Mouse (Mus musculus) ES-CJ7 (cell line): ENCODE results near the gene Cfd.

ENCODE experiments used
- DNase-seq: peaks from one replicate; pipeline ENCODE4 v3.0.0; 2011; ENCODE audit warnings: low read depth, low spot score

The Cfd gene

DNA sequence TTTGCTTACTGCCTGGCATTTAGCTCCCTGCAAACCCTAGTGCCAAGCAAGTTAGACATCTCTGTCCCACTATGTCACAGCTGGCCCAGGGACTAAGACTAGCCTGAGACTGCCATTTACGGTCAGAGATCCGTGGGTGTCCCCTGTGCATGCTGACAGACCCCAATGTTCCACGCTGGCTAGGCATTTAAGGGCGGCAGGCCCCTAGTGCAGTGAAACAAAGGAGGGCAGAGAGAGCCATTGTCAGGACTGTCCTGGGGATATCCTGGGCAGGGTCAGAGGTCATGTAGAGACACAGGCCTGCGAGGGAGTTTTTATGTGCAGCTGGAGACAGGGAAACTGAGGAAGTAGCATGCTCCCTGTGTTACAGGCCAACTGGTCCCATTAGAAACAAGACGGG lies 43.2 kb downstream of the Cfd start:
- no peak for DNase-seq

DNA sequence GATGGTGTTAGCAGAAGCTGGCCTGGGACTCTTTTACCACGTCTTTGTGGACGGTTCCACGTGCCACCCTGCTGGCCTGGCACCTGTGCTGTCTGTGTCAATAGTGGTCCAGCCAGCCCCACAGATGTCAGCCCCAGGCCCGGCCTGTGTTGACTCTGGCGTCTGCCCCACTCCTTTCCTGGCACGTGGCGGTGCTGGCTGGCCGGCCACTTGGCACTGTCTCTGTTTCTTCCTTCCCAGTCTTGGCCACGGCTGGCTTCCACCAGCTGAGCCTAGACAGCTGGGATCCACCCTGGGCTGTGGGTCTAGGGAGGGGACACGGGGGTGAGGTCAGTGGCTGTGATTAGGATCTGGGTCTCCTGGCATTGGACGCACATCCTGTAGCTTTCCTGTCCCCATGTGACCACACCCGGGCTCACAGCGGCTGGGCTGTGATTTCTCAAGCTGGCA lies 43.6 kb downstream of the Cfd start:
- no peak for DNase-seq

DNA sequence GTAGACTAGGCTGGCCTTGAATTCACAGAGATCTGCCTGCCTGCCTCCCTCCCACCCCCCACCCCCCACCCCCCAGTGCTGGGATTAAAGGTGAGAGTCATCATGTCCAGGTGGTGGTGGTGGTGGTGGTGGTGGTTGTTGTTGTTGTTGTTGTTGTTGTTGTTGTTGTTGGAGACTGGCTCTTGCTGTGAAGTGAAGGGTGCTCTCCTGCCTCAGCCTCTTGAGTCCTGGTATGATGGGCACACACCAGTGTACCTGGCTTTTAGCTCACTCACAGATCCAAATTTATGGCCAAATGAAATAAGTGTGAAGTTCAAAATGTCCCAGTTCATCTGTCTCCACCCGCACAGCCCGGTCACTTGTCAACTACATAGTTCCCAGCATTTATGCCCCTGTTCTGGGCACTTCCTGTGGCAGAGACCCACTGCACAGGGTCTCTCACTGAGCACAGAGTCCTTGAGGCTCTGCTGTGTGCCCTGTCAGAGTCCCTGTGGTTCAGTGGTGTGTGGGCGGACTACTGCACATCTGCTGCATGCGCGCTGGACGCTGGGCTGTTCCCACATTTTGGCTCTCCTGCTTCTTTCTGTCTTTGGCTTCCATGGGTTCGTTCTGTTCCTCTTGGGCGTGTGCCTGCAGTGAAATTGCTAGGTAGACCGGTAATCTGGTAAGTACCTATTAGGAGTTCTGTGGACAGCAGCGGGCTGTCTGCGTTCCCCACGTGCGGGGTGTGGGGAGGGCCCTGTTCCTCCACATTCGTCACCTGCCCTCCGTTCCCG lies 44.3 kb downstream of the Cfd start:
- DNase-seq, result no peak

DNA sequence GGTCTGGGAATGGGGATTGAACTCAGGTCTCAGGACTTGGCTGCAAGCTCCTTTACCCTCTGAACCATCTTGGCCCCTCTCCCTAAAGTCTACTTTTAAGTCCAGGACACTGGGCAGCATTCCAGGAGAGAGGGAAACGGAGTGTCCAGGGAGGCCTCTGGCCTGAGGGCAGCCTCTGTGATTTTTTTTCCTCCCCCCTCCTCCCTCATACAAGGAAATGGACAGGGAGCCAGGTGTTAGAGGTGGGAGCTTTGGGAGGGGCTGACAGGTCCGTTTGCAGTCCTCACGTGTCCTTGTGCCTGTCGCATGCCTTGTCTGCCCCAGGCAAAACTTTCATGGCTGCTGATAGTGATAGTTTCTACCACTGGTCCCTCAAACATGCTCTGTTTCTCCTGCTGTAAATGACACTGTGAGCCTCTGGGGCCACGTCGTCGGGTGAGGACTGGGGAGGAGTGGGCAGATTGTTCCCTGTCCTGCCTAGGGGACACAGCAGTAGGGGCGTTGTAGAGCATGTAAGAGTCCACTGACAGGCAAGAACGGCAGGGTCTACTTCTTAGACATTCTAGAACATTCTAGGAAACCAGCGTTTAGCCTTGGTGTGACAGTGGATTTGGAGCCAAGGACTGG lies 45.7 kb downstream of the Cfd start:
- no peak for DNase-seq

DNA sequence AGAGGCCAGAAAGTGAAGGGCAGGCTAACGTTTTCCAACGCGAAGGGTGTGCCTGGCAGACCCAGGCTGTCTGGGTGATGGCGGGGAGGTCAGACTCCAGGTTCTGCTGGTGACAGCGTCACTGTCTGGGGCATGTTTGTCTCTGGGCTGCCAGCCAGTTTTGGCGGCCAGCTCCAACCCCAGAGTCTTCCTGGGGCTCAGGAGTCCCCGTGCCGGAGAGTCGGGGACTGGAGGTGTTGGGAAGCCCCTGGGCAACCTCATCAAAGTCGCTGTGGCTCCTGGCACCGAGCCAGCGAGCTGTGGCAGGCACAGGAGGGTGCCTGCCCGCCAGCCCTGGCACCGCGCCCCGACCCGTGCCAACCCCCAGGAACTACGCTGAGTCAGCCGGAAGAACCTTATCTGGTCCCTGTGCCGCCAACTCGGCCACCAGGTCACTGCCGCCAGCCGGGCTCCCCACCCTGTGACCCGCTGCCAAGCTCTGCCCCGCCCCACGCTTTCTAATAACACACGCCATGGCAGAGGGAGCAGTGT lies 46.3 kb downstream of the Cfd start:
- no peak for DNase-seq

DNA sequence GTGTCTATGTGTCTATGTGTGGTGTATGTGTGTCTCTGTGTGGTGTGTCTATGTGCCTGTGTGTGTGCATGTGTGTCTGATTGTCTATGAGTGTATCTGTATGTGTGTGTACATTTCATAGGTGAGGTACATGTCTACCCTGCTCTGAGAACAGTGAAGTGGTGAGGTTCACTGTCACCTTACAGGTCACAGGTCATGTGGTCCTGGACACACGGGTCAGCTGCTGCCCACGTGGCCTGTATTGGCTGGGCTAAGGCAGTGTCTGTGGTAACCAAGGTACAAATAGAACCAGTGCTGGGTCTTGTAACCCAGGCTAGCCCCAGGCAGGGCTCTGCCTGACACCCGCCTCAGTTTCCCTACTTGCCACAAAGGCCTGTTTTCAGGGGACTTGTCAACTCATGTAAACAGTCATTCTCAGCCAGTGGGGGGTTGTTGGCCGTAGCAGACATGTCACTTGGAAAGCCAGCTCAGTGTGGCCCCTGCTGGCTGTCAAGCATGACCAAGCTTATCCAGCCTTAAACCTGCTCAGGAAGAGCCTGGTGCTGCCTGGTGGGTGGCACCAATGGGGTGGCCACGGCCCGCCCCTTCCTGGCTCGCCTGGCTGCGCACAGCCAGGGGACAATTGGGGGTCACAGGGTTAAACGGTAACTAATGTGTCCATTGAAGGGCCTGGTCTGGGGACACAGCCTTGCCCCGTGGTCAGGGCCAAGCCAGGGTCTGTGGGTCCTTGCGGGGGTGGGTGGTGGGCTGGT lies 47.3 kb downstream of the Cfd start:
- DNase-seq, result no peak

DNA sequence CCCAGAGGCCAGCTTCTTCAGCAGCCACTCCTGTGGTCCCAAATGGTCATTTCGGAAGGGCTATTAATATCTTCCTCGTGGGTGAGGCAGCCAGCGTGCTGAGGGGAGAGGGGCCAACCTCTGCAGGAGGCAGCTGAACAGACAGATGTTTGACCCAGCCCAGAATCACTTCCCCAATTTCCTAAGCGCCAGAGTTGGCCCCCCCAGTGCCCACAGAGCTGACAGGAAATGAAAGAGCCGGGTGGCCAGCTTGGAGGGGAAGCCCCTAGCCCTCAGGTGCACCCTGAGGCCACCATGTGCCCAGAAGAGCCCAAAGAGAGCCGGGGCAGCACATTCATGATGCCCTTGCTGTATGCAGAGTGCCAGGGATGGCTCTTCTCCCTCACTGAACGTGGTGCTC lies 50.1 kb downstream of the Cfd start:
- no peak for DNase-seq
